Mouse (Mus musculus): Measurements from ENCODE around the gene Ccdc89.

DNA sequence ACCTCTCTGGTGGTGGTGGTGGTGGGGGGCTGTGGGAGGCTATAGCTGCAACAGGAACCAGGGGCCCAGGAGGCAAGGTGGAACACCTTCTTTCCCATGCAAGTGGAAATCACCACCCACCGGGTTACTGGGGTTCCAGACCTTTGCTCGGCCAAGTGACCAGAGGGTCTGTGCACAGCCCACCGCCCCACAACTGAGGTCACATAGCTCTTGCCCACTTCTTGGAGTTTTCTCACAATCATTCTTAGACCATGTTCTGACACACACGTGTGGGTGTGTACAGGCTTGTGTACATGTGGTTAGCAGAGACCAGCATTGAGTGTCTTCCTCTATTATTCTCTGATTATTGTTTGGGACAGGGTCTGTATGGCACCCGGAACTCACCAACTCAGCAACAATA is 35.1 kb downstream of the Ccdc89 start:
- TF ChIP-seq CEBPB (IDR thresholded peaks at IDR 0.05; ENCODE audit: low read depth) (no peak), CTCF (IDR thresholded peaks at IDR 0.05; ENCODE audit: control insufficient read depth, insufficient read depth, insufficient read length) (no peak), MAX (IDR thresholded peaks at IDR 0.05) (no peak), USF1 (IDR thresholded peaks at IDR 0.05; ENCODE audit: low read depth) (no peak), MYOG (IDR thresholded peaks at IDR 0.05; ENCODE audit: control insufficient read depth, extremely low read depth, insufficient read length) (no peak)
